ENCODE assay signal across 7 mouse cellular contexts in the genomic region with DNA sequence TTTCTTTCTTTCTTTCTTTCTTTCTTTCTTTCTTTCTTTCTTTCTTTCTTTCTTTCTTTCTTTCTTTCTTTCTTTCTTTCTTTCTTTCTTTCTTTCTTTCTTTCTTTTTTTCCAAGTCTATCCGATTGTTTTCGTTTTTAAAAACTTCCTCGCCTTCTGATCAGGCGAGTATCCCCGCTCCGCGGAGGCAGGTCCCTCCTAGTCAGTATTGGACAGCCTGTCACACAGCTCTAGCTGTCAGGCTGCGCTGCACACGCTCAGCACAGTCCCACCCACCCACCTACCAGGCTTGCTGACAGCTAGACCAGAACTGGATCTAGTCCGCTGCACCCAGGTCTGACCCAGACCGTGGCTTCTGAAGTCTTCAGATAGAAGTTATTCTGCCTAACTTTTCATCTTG. TPM values are rescaled to one million over a fixed set of nuclear protein-coding genes. Genes with fewer than 3 reads are reported as not detected.
DNase-seq lines count a peak whose midpoint lies in the region; ATAC-seq lines count a peak whose summit lies in the region.

No protein-coding gene starts in this region.

- 1% methylated on average over 11 of the region's 11 CpGs for WGBS in hindbrain, embryonic 15.5 days

- intact Hi-C loops in left cerebral cortex, postnatal 10 days (cut with DNase I) = loop anchor here (5.0 to 10.0 kb wide), 3 partner anchors 329 to 511 kb away; a partner anchor contains a TSS

- peak; percentile 89 for ATAC-seq in hindbrain, embryonic 15.5 days (ENCODE audit: low FRiP score, low read depth)

- peaks cover 4% of the 10 kb centered on the region; the same call in 1 of the 2 replicates for H3K27me3 ChIP-seq in hindbrain, embryonic 15.5 days
- no peaks in the 10 kb centered on the region for H3K27me3 ChIP-seq in megakaryocyte, embryonic 14.5 days (replicated peaks)

- H3K4me2 ChIP-seq in hindbrain, embryonic 15.5 days = peak overlapping the region; percentile 83

- peak overlapping the region; percentile 46 for H3K9ac ChIP-seq in hindbrain, embryonic 15.5 days

- peaks cover 12% of the 10 kb centered on the region for H3K36me3 ChIP-seq in hindbrain, embryonic 15.5 days
- peaks cover 16% of the 10 kb centered on the region for H3K36me3 ChIP-seq in megakaryocyte, embryonic 14.5 days (replicated peaks; ENCODE audit: low read length)

- H3K4me3 ChIP-seq in hindbrain, embryonic 15.5 days = peak overlapping the region; percentile 87
- peak overlapping the region; percentile 94 for H3K4me3 ChIP-seq in megakaryocyte, embryonic 14.5 days (replicated peaks)

- H3K9me3 ChIP-seq in hindbrain, embryonic 15.5 days = no peaks in the 10 kb centered on the region
- no peaks in the 10 kb centered on the region for H3K9me3 ChIP-seq in megakaryocyte, embryonic 14.5 days

- H3K27ac ChIP-seq in hindbrain, embryonic 15.5 days (replicated peaks) = peak overlapping the region; percentile 76

- peak; percentile 80 for DNase-seq in ZHBTc4 (ENCODE audit: low read depth, low spot score)
- DNase-seq in cerebellum, postnatal 14 days = peak; percentile 65 to 66
- peak; percentile 6 to 24 for DNase-seq in frontal cortex, postnatal 25 days (ENCODE audit: low spot score in 2 of 2)
- peak; percentile 23 to 64 for DNase-seq in left cerebral cortex, postnatal 10 days (ENCODE audit: extremely low spot score in 1 of 2, low spot score in 2 of 2)
- peak; percentile 49 for DNase-seq in right cerebral cortex, postnatal 14 days

- H3K4me1 ChIP-seq in hindbrain, embryonic 15.5 days (replicated peaks) = peaks cover 19% of the 10 kb centered on the region
- H3K4me1 ChIP-seq in megakaryocyte, embryonic 14.5 days = peaks cover 14% of the 10 kb centered on the region

RNA-seq across cellular contexts. Expression of a gene that starts 0.4 kb away (rescaled TPM):
- 25.5 and 27.4 TPM in 2 replicates for polyA plus RNA-seq in hindbrain, embryonic 15.5 days (2015; fragmentation: Nextera tagmentation; extraction: Ambion mirVana)
- 10 to 100 TPM; 28.4 to 31.3 TPM for total RNA-seq in left cerebral cortex, postnatal 10 days (2021)
- not detected in 2 replicates for polyA plus RNA-seq in megakaryocyte, embryonic 14.5 days (2012; ENCODE audit: insufficient read depth, low replicate concordance)

Comparison
In these comparisons a context has a peak if more than half of its experiments do, and no peak if none do; other contexts are left out.
1. Peak in every context shown above with its lines: DNase-seq, ATAC-seq, H3K4me3 ChIP-seq and H3K27ac ChIP-seq.
2. DNase-seq: peak in every context shown above with its lines; median percentile 80 in ZHBTc4; 66 in cerebellum, postnatal 14 days; 49 in right cerebral cortex, postnatal 14 days; 44 in left cerebral cortex, postnatal 10 days; 15 in frontal cortex, postnatal 25 days.
3. RNA of a gene that starts 0.4 kb away (polyA plus RNA-seq): 25.5 to 27.4 TPM in hindbrain, embryonic 15.5 days; not detected in megakaryocyte, embryonic 14.5 days; every median in the first group is over 10 times any median in the second.